Mouse (Mus musculus) MEL (cell line): ENCODE results near the gene Rnd2.

Source experiments
- CTCF ChIP-seq, 3 experiments: IDR thresholded peaks in 2 of 3; conservative IDR thresholded peaks in 1 of 3; 2 replicates each; pipeline ENCODE4 v1.5.1; 2011 to 2012; ENCODE audit warnings: low read length in 3 of 3, low read depth in 2 of 3, mild to moderate bottlenecking in 2 of 3, improper control_type of control experiment in 1 of 3, inconsistent platforms in 1 of 3, mixed read lengths in 1 of 3, moderate library complexity in 1 of 3; ENCODE audit not compliant: control insufficient read depth in 1 of 3, insufficient read depth in 1 of 3, poor library complexity in 1 of 3, severe bottlenecking in 1 of 3
- GATA1 ChIP-seq: IDR thresholded peaks from 2 replicates; pipeline ENCODE4 v1.6.1; 2011; ENCODE audit warnings: low read depth, low read length, improper control_type of control experiment
- KAT2A ChIP-seq: conservative IDR thresholded peaks from 2 replicates; pipeline ENCODE4 v1.6.1; 2012; ENCODE audit warnings: low read depth, low read length, improper control_type of control experiment, inconsistent platforms
- ZNF384 ChIP-seq: IDR thresholded peaks from 2 replicates; pipeline ENCODE4 v1.6.1; 2012; ENCODE audit warnings: low read depth, mild to moderate bottlenecking, inconsistent platforms, low read length, improper control_type of control experiment

DNA sequence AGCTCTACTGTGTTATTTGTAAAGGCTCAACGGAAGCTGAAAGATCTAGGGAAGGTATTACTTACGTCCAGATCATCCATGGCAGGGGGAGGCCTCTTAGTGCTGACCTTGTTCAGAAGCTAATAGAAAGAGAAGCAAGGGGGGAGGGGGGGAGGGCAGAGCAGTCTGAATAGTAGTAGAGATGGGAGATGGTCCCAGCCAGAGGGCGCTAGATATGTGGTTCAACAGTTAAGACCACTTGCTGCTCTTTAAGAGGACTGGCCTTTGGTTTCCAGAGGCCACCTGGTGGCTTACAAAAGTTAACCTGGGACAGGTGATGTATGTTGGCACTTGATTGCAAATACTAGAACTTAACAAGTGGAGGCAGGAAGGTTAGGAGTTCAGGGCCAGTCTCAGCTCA is 45.2 kb upstream of the Rnd2 start:
- TF ChIP-seq KAT2A (no peak), CTCF (IDR thresholded peaks at IDR 0.05 in 2 of 3, conservative IDR thresholded peaks at IDR 0.05 in 1 of 3; ENCODE audit: control insufficient read depth in 1 of 3, insufficient read depth in 1 of 3, low read depth in 2 of 3, low read length in 3 of 3, poor library complexity in 1 of 3, severe bottlenecking in 1 of 3) (peak; percentile 22 to 52 (median 41)), GATA1 (no peak), ZNF384 (no peak)
